Mouse (Mus musculus) limb, embryonic 14.5 days (tissue): ENCODE data around the gene Uqcrc2. TPM values are rescaled to one million over a fixed set of nuclear protein-coding genes. Genes with fewer than 3 reads are reported as not detected.
A peak's percentile ranks its signal among the peaks of the same experiment; 100 is the strongest.

Experiments
- ATAC-seq: fragments of 200-750 bp; cut with Nextera tagmentation; 2 replicates; pipeline ENCODE4 v1.8.0; 2017; ENCODE audit warnings: low read depth, moderate number of reproducible peaks, moderate TSS enrichment; ENCODE audit not compliant: low FRiP score
- DNase-seq: peaks from one replicate; pipeline ENCODE4 v3.0.0-alpha.2; 2015; ENCODE audit warnings: low spot score
- H3K27ac ChIP-seq: fragments of 300-500 bp; sonication (generic); replicated peaks from 2 replicates; pipeline ENCODE4 v1.5.1; 2014; ENCODE audit warnings: low read depth, mild to moderate bottlenecking, low read length, moderate library complexity, mixed read lengths
- H3K27me3 ChIP-seq: fragments of 300-500 bp; sonication (generic); 2 replicates; pipeline ENCODE4 v1.6.1; 2014; ENCODE audit warnings: low read length, mixed read lengths; ENCODE audit not compliant: control insufficient read depth, insufficient read depth
- H3K36me3 ChIP-seq: fragments of 300-500 bp; sonication (generic); 2 replicates; pipeline ENCODE4 v1.6.1; 2014; ENCODE audit warnings: mild to moderate bottlenecking, low read length, moderate library complexity, mixed read lengths; ENCODE audit not compliant: control insufficient read depth, insufficient read depth
- H3K4me1 ChIP-seq: fragments of 300-500 bp; sonication (generic); 2 replicates; pipeline ENCODE4 v1.6.1; 2014; ENCODE audit warnings: antibody characterized with exemption, low read length, mixed read lengths; ENCODE audit not compliant: control insufficient read depth, insufficient read depth
- H3K4me2 ChIP-seq: fragments of 300-500 bp; sonication (generic); replicated peaks from 2 replicates; pipeline ENCODE4 v1.6.1; 2014; ENCODE audit warnings: low read depth, mild to moderate bottlenecking, low read length, moderate library complexity; ENCODE audit not compliant: severe bottlenecking
- H3K4me3 ChIP-seq: fragments of 300-500 bp; sonication (generic); replicated peaks from 2 replicates; pipeline ENCODE4 v1.5.1; 2014; ENCODE audit warnings: low read length
- H3K9ac ChIP-seq: fragments of 300-500 bp; sonication (generic); 2 replicates; pipeline ENCODE4 v1.6.1; 2014; ENCODE audit warnings: mild to moderate bottlenecking, low read depth, low read length, moderate library complexity; ENCODE audit not compliant: severe bottlenecking
- H3K9me3 ChIP-seq: fragments of 300-500 bp; sonication (generic); 2 replicates; pipeline ENCODE4 v1.6.1; 2016; ENCODE audit warnings: low read length; ENCODE audit not compliant: control insufficient read depth
- POLR2A ChIP-seq: fragments of 200-500 bp; IDR thresholded peaks from 2 replicates; pipeline ENCODE4 v1.8.0; 2012; ENCODE audit warnings: inconsistent platforms, mild to moderate bottlenecking, moderate library complexity, borderline replicate concordance; ENCODE audit not compliant: insufficient read depth, insufficient read length; ENCODE audit errors: extremely low read depth
- WGBS: fragments of 180-500 bp; shearing (Covaris S2); extraction: QIAGEN DNeasy Blood & Tissue Kit; methylation state at CpG from one replicate; pipeline ENCODE4 v1.1.7; 2014; 5-methylcytosine and 5-hydroxymethylcytosine counted together
- polyA plus RNA-seq, 2 experiments: library from polyadenylated mRNA; depleted of rRNA in 1 of 2; stranded (reverse) in 1 of 2; unstranded in 1 of 2; fragments of >200 nt; fragmentation: Nextera tagmentation in 1 of 2; extraction: Ambion mirVana in 1 of 2; gene quantifications; 2 replicates each; pipeline versions ENCODE4 v1.2.1 to v1.2.3; 2012 to 2014

Gene Uqcrc2
- polyA plus RNA-seq, 2 experiments = 165 to 200 TPM

GRCm38 (mm10) chr7:120677764-120678531 is 43.0 kb downstream of the Uqcrc2 start:
- no peak for TF ChIP-seq POLR2A
- Histone ChIP-seq H3K36me3 (no peaks in the 10 kb centered on the region), H3K4me2 (peak overlapping the region; percentile 86), H3K9ac (peak overlapping the region; percentile 92), H3K4me3 (peak overlapping the region; percentile 86), H3K4me1 (peaks cover 15% of the 10 kb centered on the region), H3K9me3 (no peaks in the 10 kb centered on the region), H3K27ac (peak overlapping the region; percentile 58; the same call in 1 of the 2 replicates), H3K27me3 (no peaks in the 10 kb centered on the region)
- WGBS = 1% methylated on average over 42 of the region's 42 CpGs
- peak; percentile 6 for DNase-seq
- peak; percentile 73 for ATAC-seq

- Histone ChIP-seq H3K4me3 (peak overlapping the region; percentile 86), H3K9ac (peak overlapping the region; percentile 92; the same call in 1 of the 2 replicates), H3K4me2 (peak overlapping the region; percentile 86), H3K36me3 (no peaks in the 10 kb centered on the region), H3K27ac (no peak overlapping the region), H3K4me1 (peaks cover 15% of the 10 kb centered on the region), H3K9me3 (no peaks in the 10 kb centered on the region), H3K27me3 (no peaks in the 10 kb centered on the region)
- DNase-seq (no peak), ATAC-seq (no peak)
- 57% methylated on average over 8 of the region's 8 CpGs for WGBS
- no peak for TF ChIP-seq POLR2A
These were observed 44.0 kb downstream of the Uqcrc2 start for GRCm38 (mm10) chr7:120679023-120679422.

DNA sequence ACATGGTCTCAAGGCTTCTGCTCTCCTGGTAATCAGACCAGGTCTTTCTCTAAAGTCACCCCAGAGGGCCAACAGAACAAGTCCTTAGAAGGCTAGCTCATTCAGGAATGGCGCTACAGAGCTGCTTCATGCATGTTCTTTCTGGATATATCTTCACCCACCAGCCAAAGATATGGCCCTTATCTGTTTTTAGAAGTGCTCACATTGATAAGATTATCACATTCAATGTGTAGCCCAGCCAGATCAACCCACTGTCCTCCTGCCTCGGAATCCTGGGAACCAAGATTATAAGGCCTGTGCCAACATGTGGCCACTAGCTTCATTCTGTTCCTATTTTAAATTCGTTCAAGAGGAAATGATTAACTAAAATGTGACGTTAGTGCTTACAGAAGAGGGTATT is 47.0 kb downstream of the Uqcrc2 start:
- no peak overlapping the region for H3K27ac ChIP-seq
- no peaks in the 10 kb centered on the region for H3K9me3 ChIP-seq
- no peak for TF ChIP-seq POLR2A
- H3K36me3 ChIP-seq = no peaks in the 10 kb centered on the region
- no peak overlapping the region for H3K9ac ChIP-seq
- H3K4me2 ChIP-seq = no peak overlapping the region
- no peaks in the 10 kb centered on the region for H3K27me3 ChIP-seq
- 79% methylated on average over 4 of the region's 4 CpGs for WGBS
- no peak overlapping the region for H3K4me3 ChIP-seq
- DNase-seq (no peak), ATAC-seq (no peak)
- H3K4me1 ChIP-seq = peaks cover 27% of the 10 kb centered on the region

DNA sequence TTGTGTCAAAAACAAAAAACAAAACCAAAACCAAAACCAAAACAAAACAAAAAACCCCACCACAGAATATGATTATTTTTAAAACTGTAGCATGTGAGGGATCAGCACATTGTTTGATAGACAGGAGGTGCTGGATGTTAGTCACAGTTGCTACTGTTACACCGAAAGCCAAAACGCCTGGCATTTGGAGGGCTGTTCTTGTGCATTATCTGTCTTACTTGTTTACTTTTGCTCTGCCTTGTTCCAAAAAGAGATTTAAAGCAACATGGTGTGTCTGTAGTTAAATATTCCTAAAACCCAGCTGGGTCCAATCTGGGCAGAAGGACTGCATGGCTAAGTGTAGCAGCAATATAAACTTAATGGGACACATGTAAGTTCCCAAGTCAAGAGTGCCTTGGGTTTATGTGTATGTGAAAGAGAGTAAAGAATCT is 49.8 kb downstream of the Uqcrc2 start:
- no peak overlapping the region for H3K27ac ChIP-seq

DNA sequence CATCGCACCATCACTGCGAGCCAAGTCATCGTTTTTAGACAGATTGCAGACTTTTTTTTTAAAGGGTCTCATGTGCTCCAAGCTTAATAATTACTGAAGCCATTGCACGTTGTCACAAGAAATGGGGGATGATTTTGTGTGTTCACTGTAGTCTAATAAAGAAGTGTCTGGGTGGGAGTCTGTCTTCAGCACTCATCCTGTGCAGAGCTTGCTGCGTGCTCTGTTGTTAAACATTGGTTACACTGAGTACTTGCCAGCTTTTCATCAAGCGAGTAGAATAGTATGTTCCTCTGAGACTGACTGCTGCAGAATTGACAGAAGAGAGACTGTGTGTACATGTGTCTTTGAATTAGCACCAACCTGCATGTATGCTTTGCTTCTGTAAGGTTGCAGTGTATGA is 50.3 kb downstream of the Uqcrc2 start:
- Histone ChIP-seq H3K27me3 (no peaks in the 10 kb centered on the region), H3K9ac (no peak overlapping the region), H3K9me3 (no peaks in the 10 kb centered on the region), H3K27ac (no peak overlapping the region), H3K36me3 (0 out of 2 replicates have a peak, but pooled peaks cover 3% of the 10 kb centered on the region), H3K4me3 (no peak overlapping the region), H3K4me1 (peaks cover 12% of the 10 kb centered on the region), H3K4me2 (no peak overlapping the region)
- ATAC-seq (no peak; the same call in 1 of the 2 replicates), DNase-seq (no peak)
- no peak for TF ChIP-seq POLR2A
- 66% methylated on average over 6 of the region's 6 CpGs for WGBS

More for the DNA sequence above, 49.8 kb downstream of the Uqcrc2 start:
- Histone ChIP-seq H3K36me3 (0 out of 2 replicates have a peak, but pooled peaks cover 3% of the 10 kb centered on the region), H3K4me3 (no peak overlapping the region), H3K27me3 (no peaks in the 10 kb centered on the region), H3K4me1 (peaks cover 12% of the 10 kb centered on the region), H3K4me2 (no peak overlapping the region), H3K9ac (no peak overlapping the region), H3K9me3 (no peaks in the 10 kb centered on the region)
- WGBS = 70% methylated on average over 2 of the region's 2 CpGs
- peak; percentile 16 for DNase-seq
- no peak; the same call in 1 of the 2 replicates for ATAC-seq
- TF ChIP-seq POLR2A = no peak
